Mouse (Mus musculus): ENCODE data around the gene Plppr2.

The Plppr2 gene

GRCm38 (mm10) chr9:21936692-21937570 is at the start of gene Plppr2:
Gene Plppr2, plus strand, starts transcription at chr9:21937033.
- peak; percentile 94 for DNase-seq (ENCODE audit: low spot score)

DNA sequence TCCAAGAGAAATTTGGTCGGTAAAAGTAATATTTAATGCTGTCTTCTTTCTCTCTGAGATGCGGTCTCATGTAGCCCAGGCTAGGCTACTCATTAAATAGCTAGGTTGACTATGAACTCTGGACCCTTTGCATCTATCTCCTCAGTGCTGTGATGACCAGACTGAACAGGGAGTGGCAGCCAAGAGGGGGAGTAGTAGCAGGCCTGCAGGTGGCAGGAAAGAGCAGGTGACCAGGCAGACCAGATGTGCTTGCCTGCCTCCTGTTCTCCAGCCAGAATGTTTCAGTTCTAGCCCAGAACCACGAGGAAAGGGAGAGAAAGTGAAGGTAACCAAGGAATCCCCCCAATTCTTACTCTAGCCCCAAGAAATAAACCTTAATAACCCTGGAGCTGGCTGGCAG is 47.6 kb upstream of the Plppr2 start:
- no peak for DNase-seq (ENCODE audit: low spot score)

GRCm38 (mm10) chr9:21901223-21901820 is 35.5 kb upstream of the Plppr2 start:
- DNase-seq (ENCODE audit: low spot score): peak; percentile 69

- DNase-seq (ENCODE audit: low spot score): no peak
Observed at GRCm38 (mm10) chr9:21904031-21904430, 32.8 kb upstream of the Plppr2 start.

DNA sequence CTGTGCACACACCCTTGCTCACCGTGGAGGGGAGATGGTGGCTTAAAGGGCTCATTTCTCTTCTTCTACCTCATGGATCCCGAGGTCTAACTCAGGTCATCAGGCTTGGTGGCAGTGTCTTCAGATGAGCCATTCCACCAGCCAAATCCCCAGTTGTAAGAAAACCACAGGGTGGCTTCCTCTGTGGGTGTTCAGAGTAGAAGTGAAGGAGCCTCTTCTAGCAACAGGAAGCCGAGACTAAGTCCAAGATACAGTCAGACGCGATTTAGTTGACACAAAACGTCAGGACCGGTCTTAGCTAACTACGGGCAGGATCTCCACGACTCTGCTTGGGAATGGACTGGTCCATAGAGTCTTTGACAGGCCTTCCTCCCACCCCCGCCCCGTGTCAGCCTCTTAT is 28.6 kb upstream of the Plppr2 start:
- no peak for DNase-seq (ENCODE audit: low spot score)

DNA sequence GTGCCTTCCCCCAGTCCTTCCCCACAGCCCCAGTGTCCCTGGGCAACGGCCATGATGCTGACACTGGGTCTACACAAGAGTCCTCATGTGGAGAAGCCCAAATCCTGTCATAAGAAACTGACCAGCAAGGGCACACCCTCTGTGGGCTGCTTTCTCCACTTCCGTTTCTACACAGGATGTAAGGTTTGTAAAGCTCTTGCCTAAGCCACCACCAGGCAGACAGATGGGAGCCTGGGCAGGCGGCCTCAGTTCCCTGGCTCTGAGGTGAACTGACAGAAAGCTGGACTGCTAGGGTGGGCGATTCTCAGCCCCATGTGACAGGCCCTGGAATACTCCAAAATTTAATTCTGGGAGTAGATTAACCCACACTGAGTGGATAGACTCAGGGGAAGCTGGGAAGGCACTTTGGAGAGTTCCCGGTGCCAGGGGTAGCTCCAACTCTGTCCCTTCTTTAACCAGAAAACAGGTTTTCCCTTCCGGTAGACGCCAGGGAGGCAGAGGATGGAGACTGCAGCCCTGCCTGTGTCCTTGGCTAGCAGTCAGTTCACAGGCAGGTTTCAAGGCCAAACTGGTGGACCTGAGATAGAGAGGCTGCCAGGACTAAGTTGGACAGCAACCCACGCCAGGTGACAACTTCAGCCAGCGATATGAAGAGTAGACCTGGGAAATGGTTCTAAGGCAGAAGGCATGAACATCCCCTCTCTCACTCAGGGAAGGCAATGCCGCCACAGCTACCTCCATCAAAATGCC is 27.2 kb upstream of the Plppr2 start:
- no peak for DNase-seq (ENCODE audit: low spot score)

DNA sequence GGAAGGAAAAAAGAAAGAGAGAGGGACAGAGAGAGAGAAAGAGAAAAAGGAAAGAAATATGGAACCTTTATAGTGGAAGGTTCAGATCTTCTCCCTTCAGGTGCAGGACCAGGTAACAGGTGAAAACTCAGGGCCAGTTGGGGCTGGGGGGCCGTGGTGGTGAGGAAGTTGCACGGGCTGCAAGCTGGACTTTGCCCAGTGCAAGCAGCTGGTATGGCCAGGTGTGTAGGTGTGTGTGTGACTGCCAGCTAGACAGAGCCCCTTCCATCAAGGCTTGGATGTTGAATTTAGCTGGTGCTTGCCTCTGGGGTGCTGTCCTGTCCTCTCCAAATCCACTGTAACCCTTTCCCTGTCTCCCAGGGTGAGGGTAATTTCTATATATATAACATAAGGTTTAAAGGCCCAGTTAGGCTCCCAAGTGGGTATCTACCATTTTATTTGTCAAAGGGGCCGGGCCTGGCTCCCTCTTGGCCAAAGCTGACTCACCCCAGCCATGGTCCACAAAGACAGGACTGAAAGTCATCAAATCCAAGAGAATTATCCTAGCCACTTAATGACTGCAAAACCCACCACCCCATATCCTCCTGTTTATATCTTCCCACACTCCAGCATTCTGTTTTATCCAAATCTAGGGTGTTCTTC is 19.9 kb upstream of the Plppr2 start:
- no peak for DNase-seq (ENCODE audit: low spot score)

GRCm38 (mm10) chr9:21917493-21918034 is 19.3 kb upstream of the Plppr2 start:
- DNase-seq (ENCODE audit: low spot score): no peak

DNA sequence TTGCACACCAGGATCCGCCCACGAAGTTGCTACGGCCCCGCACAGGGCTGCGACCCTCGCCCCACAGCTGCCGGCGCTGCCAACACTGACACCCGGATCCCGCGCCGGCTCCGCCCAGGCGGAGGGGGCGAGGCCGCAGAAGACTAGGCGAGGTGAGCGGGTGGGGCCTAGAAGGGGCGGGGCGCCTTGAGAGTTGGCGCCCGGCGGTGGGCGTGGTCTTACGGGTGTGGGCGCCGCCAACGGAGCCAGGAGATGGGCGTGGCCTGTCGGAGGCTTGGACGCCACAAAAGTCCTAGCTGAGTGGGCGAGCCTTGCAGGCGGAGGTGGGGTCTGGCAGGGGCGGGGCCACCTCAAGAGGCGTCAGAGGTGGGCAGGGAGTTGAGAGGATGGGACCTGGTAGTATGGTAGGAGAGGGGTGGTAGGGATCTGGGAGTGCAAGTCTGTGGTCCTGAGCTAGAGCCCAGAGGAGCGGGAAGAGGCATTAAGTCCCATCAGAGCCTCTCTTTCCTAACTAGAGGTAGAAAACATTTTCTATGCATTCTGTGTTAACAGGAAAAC is 18.7 kb upstream of the Plppr2 start, which contains the start of gene Rab3d:
Gene Rab3d (minus strand): TSS at position 158 of the 558 bp plus-strand sequence.
- peak; percentile 94 for DNase-seq (ENCODE audit: low spot score)

- DNase-seq (ENCODE audit: low spot score): no peak
Observed at GRCm38 (mm10) chr9:21918692-21919384, 18.0 kb upstream of the Plppr2 start.

GRCm38 (mm10) chr9:21923036-21923435 is 13.8 kb upstream of the Plppr2 start:
- DNase-seq (ENCODE audit: low spot score): no peak

DNA sequence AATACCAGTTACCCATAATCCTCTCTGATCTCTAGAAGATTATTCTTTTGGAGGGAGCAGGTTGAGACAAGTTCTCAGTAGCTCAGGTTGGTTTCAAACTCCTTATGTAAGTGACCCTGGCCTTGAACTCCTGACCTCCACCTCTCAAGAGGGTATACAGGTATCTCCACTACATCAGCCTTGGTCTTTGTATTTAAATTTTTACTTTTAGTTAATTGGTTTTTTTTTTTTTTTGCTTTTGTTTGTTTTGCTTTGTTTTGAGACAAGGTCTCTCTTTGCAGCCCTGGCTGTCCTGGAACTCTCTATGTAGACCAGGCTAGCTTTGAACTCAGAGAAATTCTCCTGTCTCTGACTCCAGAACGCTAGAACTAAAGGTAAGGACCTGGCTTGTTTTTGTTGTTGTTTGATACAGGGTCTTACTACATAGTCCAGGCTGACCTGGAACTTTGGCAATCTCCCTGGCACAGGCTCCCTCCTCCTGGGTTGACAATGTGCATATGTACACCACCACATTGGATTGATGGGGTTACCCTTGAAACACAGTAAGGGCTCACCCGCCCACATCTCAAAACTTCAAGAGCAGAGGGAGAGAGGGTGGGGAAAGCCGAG is 13.2 kb upstream of the Plppr2 start:
- DNase-seq (ENCODE audit: low spot score): no peak

DNA sequence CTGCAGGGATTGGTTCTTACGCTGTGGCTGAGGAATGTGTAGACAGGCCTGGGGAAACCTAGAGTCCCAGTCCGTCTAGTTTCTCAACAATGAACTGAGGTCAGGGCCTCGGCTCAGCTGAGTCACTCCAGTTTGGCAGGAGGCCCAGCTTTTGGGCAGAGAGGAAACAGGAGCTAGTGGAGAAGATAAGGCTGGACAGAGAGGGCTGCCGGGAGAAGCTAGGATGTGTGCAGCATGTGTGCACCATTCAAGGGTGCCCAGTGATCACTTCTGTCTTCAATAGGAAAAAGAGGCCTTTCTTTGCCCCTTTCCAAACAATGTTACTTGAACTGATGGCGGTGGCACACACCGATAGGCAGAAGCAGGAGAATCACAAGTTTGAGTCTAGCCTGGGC is 12.7 kb upstream of the Plppr2 start:
- peak; percentile 87 for DNase-seq (ENCODE audit: low spot score)

GRCm38 (mm10) chr9:21925034-21925433 is 11.8 kb upstream of the Plppr2 start:
- DNase-seq (ENCODE audit: low spot score): no peak

DNA sequence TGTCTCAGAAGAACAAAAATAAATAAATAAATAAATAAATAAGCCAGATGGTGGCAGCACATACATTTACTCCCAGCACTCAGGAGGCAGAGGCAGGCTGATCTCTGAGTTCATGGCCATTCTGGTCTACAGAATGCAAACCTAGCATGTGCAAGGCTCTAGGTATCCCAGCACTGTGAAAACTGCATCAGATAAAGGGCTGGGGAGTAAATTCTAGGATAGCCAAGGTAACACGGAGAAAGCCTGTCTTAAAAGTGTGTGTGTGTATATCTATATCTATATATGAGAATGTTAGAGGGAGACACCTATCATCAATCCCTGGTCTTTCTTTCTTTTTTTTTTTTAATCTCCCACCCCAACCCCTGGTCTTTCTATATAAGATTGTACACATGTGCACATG is 11.3 kb upstream of the Plppr2 start:
- no peak for DNase-seq (ENCODE audit: low spot score)

DNA sequence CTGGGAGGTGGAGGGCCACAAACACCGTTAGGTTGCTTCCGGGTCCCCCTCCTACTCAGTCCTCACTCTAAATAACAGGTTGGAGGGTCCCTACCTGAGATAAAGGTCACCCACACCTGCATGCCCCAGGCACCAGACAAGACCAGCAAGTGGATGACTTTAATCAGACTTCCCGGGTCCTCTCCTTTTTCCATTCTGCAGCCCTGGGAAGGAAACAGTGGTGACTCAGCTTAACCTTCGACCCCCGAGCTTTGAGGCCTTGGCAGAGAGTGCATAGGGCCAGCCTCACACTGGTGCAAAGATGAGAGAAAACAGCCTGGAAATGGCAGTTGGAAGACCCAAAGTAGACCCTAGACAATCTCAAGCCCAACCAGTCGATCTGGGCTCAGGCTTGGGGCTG is 10.7 kb upstream of the Plppr2 start:
- no peak for DNase-seq (ENCODE audit: low spot score)

DNA sequence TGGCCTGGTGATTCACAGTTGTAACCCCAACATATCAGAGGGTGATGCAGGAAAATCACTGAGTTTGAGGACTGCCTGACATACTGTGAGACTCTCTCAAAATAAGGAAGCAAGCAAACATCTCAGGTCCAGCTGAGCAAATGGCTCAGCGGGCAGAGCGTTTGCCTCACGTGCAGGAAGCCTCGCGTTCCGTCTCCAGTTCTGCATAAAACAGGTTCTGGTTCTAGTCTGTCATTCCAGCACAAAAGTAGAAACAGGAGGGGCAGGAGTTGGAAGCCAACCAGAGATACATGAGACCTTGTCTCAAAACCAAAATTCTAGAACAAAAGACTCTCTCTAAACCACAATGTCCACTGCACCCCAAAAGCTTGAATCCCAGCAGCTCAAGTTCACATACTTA is 10.0 kb upstream of the Plppr2 start:
- no peak for DNase-seq (ENCODE audit: low spot score)

DNA sequence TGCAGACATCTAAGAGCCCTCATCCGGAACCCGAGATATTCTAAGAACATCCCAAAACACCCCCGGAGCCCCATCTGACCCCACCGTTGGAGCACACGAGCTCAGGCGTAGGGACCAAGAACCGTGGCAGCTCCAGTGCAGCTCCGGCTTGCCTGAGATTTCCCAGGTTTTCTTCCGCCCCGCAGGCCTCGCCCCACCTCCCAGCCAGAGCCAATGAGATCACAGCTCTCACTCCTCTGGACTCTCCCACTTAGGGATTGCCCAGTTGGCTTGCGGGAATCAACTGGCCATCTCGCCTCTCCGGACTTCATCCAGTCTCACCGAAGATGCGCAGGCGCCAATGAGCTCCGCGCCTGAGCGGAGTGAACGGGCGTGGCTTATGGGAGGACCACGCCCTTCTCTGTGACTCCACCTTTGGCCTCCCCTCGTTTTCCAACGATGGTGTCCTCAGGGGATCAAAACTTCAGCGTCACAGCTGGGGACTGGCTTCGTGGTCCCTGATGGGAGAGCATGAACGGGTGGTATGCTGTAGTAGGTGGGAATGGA is 9.6 kb upstream of the Plppr2 start, which contains the start of the genes Ccdc159 and Tmem205:
Gene Ccdc159 (plus strand): TSS at position 264 of the 546 bp plus-strand sequence.
Gene Tmem205 (minus strand): TSS at position 349 of the 546 bp plus-strand sequence.
- peak; percentile 92 for DNase-seq (ENCODE audit: low spot score)

DNA sequence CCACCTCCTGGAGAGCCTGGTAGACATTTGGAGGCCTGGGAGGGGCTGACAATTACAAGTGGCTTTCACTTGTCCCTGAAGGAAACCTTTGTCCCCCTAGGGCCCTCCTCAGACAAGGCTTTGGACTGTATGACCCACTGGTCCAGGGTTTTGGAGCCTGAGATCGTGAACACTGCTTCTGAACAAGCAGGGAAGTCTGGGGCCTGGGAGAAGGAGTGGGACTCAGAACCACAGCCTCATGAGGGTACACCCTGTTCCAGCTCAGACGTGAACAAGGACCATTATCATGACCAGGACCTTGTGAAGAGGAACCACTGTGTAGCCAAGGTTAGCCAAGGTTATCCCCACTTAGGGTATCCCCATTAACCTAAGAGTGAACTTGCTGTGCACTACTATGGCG is 7.6 kb upstream of the Plppr2 start:
- no peak for DNase-seq (ENCODE audit: low spot score)

GRCm38 (mm10) chr9:21932006-21932405 is 4.8 kb upstream of the Plppr2 start:
- DNase-seq (ENCODE audit: low spot score): no peak
